Mouse (Mus musculus) thymus, adult 18-20 months (tissue): ENCODE data around the gene Gm5127.

Source experiments
- DNase-seq, 2 experiments: peaks; one replicate each; pipeline ENCODE4 v3.0.0; 2022; ENCODE audit warnings: mixed read lengths in 2 of 2

Gm5127 gene

GRCm38 (mm10) chrX:106582886-106583285 is at the start of gene Gm5127:
Gene Gm5127 (plus strand): TSS chrX:106583186.
- DNase-seq, result no peak

- no peak for DNase-seq
Observed at GRCm38 (mm10) chrX:106536359-106536758, 46.6 kb upstream of the Gm5127 start.

- no peak for DNase-seq
Observed at GRCm38 (mm10) chrX:106555457-106555856, 27.5 kb upstream of the Gm5127 start.

GRCm38 (mm10) chrX:106578966-106579365 is 4.0 kb upstream of the Gm5127 start:
- DNase-seq, result no peak

GRCm38 (mm10) chrX:106580410-106580809 is 2.6 kb upstream of the Gm5127 start:
- no peak for DNase-seq

GRCm38 (mm10) chrX:106582197-106582596 is 789 bp upstream of the Gm5127 start:
- no peak for DNase-seq

- no peak for DNase-seq
Observed at GRCm38 (mm10) chrX:106593914-106594313, 10.9 kb downstream of the Gm5127 start.

- no peak for DNase-seq
Observed at GRCm38 (mm10) chrX:106595904-106596303, 12.9 kb downstream of the Gm5127 start.

GRCm38 (mm10) chrX:106602574-106603258 is 19.7 kb downstream of the Gm5127 start:
- DNase-seq, result no peak

GRCm38 (mm10) chrX:106603386-106603785 is 20.4 kb downstream of the Gm5127 start, which contains the start of gene Cysltr1:
Gene Cysltr1 (minus strand): TSS chrX:106603679.
- no peak for DNase-seq

GRCm38 (mm10) chrX:106622512-106622911 is 39.5 kb downstream of the Gm5127 start:
- DNase-seq, result no peak

GRCm38 (mm10) chrX:106623667-106624066 is 40.7 kb downstream of the Gm5127 start:
- DNase-seq, result no peak

GRCm38 (mm10) chrX:106628514-106628913 is 45.5 kb downstream of the Gm5127 start:
- DNase-seq, result no peak

GRCm38 (mm10) chrX:106633543-106633942 is 50.6 kb downstream of the Gm5127 start:
- DNase-seq, result no peak

- DNase-seq, result no peak
Observed at GRCm38 (mm10) chrX:106634799-106635541, 52.0 kb downstream of the Gm5127 start.

GRCm38 (mm10) chrX:106662101-106662500 is 79.1 kb downstream of the Gm5127 start:
- DNase-seq, result no peak

GRCm38 (mm10) chrX:106704590-106704989 is 121.6 kb downstream of the Gm5127 start:
- DNase-seq, result no peak

- no peak for DNase-seq
Observed at GRCm38 (mm10) chrX:106717160-106717559, 134.2 kb downstream of the Gm5127 start.

GRCm38 (mm10) chrX:106742241-106742640 is 159.3 kb downstream of the Gm5127 start:
- DNase-seq, result no peak

GRCm38 (mm10) chrX:106755272-106755671 is 172.3 kb downstream of the Gm5127 start:
- no peak for DNase-seq
